Mouse (Mus musculus) gastrocnemius, adult 8-10 months (tissue): ENCODE measurements at regions not wholly inside any gene's neighbourhood (a gene's known extent, or its start where the extent isn't known, plus 50 kb on each side); places are given as distances from the start of the nearest gene placed in this dataset.

Experiments
- DNase-seq, 2 experiments: peaks; one replicate each; pipeline ENCODE4 v3.0.0; 2022; ENCODE audit warnings: low spot score in 2 of 2

DNA sequence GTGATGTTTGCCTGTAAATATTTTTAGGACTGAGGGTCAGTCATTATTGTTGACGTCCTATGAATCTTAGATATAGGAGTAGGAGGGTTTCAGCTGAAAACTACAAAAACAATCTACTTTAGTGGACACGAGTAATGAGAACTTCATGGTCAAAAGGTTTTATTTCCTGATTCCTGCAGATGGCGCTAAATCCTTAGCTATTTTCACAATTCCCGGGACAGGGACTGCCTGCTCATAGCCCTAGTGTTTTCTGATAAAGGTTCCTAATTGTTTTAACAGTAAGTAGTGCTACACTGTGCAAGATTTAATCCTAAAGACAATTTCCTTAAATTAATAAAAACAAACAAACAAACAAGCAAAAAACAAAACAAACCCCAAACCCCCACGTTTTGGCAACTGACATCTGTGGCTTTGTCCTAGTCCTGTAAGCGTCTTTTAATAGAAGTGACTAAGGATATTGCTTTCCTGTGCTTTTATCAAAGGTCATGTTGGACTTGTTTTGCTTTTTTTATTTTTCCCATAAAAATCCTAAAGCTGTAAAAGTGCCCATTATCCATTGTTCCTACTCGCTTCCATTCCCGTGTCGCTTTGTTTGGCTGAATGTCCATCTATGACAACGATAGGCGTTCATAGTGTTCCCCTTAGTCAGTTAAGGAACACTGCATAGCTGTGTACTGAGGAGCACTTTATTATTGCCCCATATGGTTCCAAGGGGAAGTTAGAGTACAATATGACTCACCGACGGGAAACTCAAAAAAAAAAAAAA is 53.5 kb upstream of the Akr1e1 start:
- no peak for DNase-seq
